Mouse (Mus musculus) ES-Bruce4 (cell line): Measurements from ENCODE around the gene Il4ra. TPM values are rescaled to one million over a fixed set of nuclear protein-coding genes. Genes with fewer than 3 reads are reported as not detected.

ENCODE experiments used
- H3K27ac ChIP-seq: 2 replicates; pipeline ENCODE4 v1.5.1; 2012; ENCODE audit warnings: low read length, inconsistent platforms; ENCODE audit not compliant: insufficient read depth
- H3K27me3 ChIP-seq: 2 replicates; pipeline ENCODE4 v1.6.1; 2012; ENCODE audit warnings: mild to moderate bottlenecking, low read length, inconsistent platforms; ENCODE audit not compliant: control insufficient read depth, poor library complexity, insufficient read depth, severe bottlenecking
- H3K36me3 ChIP-seq: 2 replicates; pipeline ENCODE4 v1.6.1; 2012; ENCODE audit warnings: inconsistent platforms, mild to moderate bottlenecking, low read length, moderate library complexity; ENCODE audit not compliant: control insufficient read depth, poor library complexity, insufficient read depth, severe bottlenecking
- H3K4me1 ChIP-seq: one replicate; pipeline ENCODE4 v1.8.1; 2011; ENCODE audit warnings: low read length; ENCODE audit not compliant: control insufficient read depth, insufficient read depth
- H3K4me3 ChIP-seq: 2 replicates; pipeline ENCODE4 v1.5.1; 2011; ENCODE audit warnings: low read depth, mild to moderate bottlenecking, low read length
- H3K9ac ChIP-seq: 2 replicates; pipeline ENCODE4 v1.6.1; 2012; ENCODE audit warnings: low read depth, mild to moderate bottlenecking, inconsistent platforms; ENCODE audit not compliant: poor library complexity, severe bottlenecking
- H3K9me3 ChIP-seq: replicated peaks from 2 replicates; pipeline ENCODE4 v1.6.1; 2012; ENCODE audit warnings: mild to moderate bottlenecking, low read length, inconsistent platforms; ENCODE audit not compliant: control insufficient read depth, poor library complexity, insufficient read depth, severe bottlenecking
- CTCF ChIP-seq: IDR thresholded peaks from one replicate; pipeline ENCODE4 v1.8.1; 2011; ENCODE audit warnings: low read depth, low read length
- EP300 ChIP-seq: IDR thresholded peaks from 2 replicates; pipeline ENCODE4 v1.6.1; 2011; ENCODE audit warnings: low read depth, low read length; ENCODE audit not compliant: insufficient read depth
- POLR2A ChIP-seq: IDR thresholded peaks from one replicate; pipeline ENCODE4 v1.8.1; 2011; ENCODE audit warnings: low read length; ENCODE audit not compliant: insufficient read depth
- polyA plus RNA-seq: library from polyadenylated mRNA; stranded (reverse); fragments of >200 nt; gene quantifications from 2 replicates; pipeline ENCODE4 v1.2.4, GENCODE M21; 2011; ENCODE audit warnings: low read depth; ENCODE audit not compliant: missing spikeins, insufficient read depth, insufficient read length

The Il4ra gene
- polyA plus RNA-seq, 1 experiment, result 1.4 TPM

- Histone ChIP-seq H3K4me3 (no peak overlapping the region), H3K36me3 (no peaks in the 10 kb centered on the region), H3K27ac (no peak overlapping the region), H3K9ac (no peak overlapping the region), H3K27me3 (no peaks in the 10 kb centered on the region), H3K4me1 (no peaks in the 10 kb centered on the region), H3K9me3 (no peaks in the 10 kb centered on the region)
- TF ChIP-seq POLR2A, result no peak
- no peak for TF ChIP-seq CTCF
- no peak for TF ChIP-seq EP300
Measured at GRCm38 (mm10) chr7:125607384-125608182, 55.7 kb downstream of the Il4ra start.

- no peak overlapping the region for H3K4me3 ChIP-seq
- H3K27ac ChIP-seq, result no peak overlapping the region
- H3K36me3 ChIP-seq, result no peaks in the 10 kb centered on the region
- no peaks in the 10 kb centered on the region for H3K4me1 ChIP-seq
- H3K9me3 ChIP-seq, result no peaks in the 10 kb centered on the region
- no peak overlapping the region for H3K9ac ChIP-seq
- no peaks in the 10 kb centered on the region for H3K27me3 ChIP-seq
- TF ChIP-seq CTCF (no peak), POLR2A (no peak), EP300 (no peak)
Measured at GRCm38 (mm10) chr7:125608183-125608688, 56.3 kb downstream of the Il4ra start.

DNA sequence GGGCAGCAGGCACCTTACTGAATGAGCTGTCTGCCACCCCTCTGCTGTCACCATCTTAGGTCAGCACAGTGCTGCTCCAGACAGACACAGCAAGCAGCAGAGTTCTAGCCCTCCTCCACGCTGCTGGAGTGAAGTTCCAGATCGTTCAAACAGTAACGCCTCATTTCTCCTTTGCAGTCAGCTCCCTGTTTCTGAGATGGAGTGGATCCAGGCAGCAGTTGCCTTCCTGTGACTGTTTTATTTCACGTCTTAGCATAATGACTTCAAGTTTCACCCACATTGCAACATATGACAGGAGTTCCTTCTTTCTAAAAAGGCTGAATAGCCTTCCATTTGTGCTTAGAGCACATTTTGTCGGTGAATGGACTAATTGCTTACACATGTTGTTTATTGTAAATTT is 61.7 kb downstream of the Il4ra start:
- no peak overlapping the region for H3K9ac ChIP-seq
- TF ChIP-seq POLR2A, result no peak
- TF ChIP-seq EP300, result no peak
- TF ChIP-seq CTCF, result no peak

DNA sequence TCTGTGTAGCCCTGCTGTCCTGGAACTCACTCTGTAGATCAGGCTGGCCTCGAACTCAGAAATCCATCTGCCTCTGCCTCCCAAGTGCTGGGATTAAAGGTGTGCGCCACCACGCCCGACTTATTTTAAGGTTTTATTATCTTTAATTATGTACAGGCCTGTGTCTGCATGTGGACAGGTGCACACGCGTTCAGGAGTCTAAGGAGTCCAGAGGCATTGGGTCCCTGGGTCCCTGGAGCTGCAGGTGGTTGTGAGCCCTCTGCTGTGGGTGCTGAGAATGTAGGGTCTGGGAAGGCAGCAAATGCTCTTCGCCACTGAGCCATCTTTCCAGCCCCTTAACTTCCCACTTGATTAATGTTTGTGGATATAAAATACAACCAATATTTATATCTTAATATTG is 63.5 kb downstream of the Il4ra start:
- no peaks in the 10 kb centered on the region for H3K36me3 ChIP-seq
- TF ChIP-seq POLR2A, result no peak
- no peaks in the 10 kb centered on the region for H3K27me3 ChIP-seq
- H3K9ac ChIP-seq, result no peak overlapping the region
- H3K9me3 ChIP-seq, result no peaks in the 10 kb centered on the region
- H3K4me1 ChIP-seq, result no peaks in the 10 kb centered on the region
- no peak overlapping the region for H3K4me3 ChIP-seq
- no peak overlapping the region for H3K27ac ChIP-seq

More for the DNA sequence above, 61.7 kb downstream of the Il4ra start:
- H3K4me1 ChIP-seq, result no peaks in the 10 kb centered on the region
- no peaks in the 10 kb centered on the region for H3K27me3 ChIP-seq
- H3K36me3 ChIP-seq, result no peaks in the 10 kb centered on the region
- H3K4me3 ChIP-seq, result no peak overlapping the region
- no peak overlapping the region for H3K27ac ChIP-seq
- H3K9me3 ChIP-seq, result no peaks in the 10 kb centered on the region

DNA sequence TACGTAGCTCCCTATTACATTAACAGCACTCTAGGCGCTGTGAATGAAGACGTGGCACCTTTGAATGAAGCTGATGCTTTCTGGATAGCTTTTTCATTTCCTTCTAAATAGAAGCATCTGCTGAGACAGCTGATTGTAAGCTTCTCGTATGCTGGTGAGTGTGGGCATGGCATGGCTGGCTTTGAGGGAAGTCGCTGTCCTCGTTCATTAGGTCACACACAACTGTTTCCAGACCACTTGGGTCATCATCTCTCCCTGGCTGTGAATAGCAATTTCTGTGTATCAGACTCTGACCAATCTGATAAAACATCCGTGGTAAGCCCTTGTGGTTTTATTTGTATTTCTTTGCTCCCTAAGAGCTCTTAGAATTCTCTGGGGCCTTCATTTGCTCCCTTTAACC is 66.1 kb downstream of the Il4ra start:
- no peaks in the 10 kb centered on the region for H3K27me3 ChIP-seq
- no peaks in the 10 kb centered on the region for H3K9me3 ChIP-seq
- TF ChIP-seq CTCF (no peak), POLR2A (no peak), EP300 (no peak)
- H3K4me1 ChIP-seq, result no peaks in the 10 kb centered on the region
- no peak overlapping the region for H3K27ac ChIP-seq
- H3K9ac ChIP-seq, result no peak overlapping the region
- H3K36me3 ChIP-seq, result no peaks in the 10 kb centered on the region
- H3K4me3 ChIP-seq, result no peak overlapping the region

DNA sequence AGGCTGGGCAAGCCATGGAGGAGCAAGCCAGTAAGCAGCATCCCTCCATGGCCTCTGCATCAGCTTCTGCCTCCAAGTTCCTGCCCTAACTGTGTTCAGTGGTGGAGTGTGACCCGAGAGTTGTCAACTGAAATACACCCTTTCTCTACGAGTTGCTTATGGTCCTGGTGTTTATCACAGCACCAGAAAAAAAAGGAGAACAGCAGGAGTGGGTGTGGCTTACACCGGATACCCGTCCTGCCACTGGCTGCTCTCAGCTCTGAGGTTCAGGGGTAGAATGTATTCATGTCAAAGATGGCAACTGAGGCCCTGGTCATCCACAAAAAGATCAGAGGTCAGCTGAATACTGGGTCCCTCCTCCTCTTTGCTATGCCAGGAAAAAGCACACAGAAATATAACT is 68.2 kb downstream of the Il4ra start:
- H3K9me3 ChIP-seq, result no peaks in the 10 kb centered on the region
- H3K27me3 ChIP-seq, result no peaks in the 10 kb centered on the region
- H3K27ac ChIP-seq, result no peak overlapping the region
- H3K4me1 ChIP-seq, result no peaks in the 10 kb centered on the region
- TF ChIP-seq POLR2A (no peak), CTCF (no peak), EP300 (no peak)
- H3K36me3 ChIP-seq, result no peaks in the 10 kb centered on the region
- no peak overlapping the region for H3K9ac ChIP-seq
- no peak overlapping the region for H3K4me3 ChIP-seq
